Comparison of ENCODE assay signal across 9 mouse cellular contexts in genomic region chr2:104299160-104299559, GRCm38 (mm10).
A peak's percentile ranks its signal among the peaks of the same experiment; 100 is the strongest.
DNase-seq lines count a peak whose midpoint lies in the region; TF ChIP-seq lines count a peak whose summit lies in the region.
"Had no signal": no experiment of that assay in that cellular context is flagged by ENCODE, and none has a peak within 500 bp of the region (broad histone marks: within the 10 kb centered on the region; RNA-seq: fewer than 3 reads in every experiment).

No protein-coding gene starts in this region.

- TF ChIP-seq CTCF in left cerebral cortex, adult 2 months (IDR thresholded peaks at IDR 0.05) = no peak

- no peak overlapping the region for H3K4me3 ChIP-seq in left cerebral cortex, adult 2 months
- H3K4me3 ChIP-seq: embryonic facial prominence, embryonic 12.5 days had no signal

- intact Hi-C loops in left cerebral cortex, adult 2 months (cut with DNase I) = no loop called here
- intact Hi-C loops in left cerebral cortex, postnatal 36 days (cut with DNase I) = no loop called here
- intact Hi-C loops in heart, postnatal 10 days (cut with DNase I) = no loop called here

- H3K27ac ChIP-seq in left cerebral cortex, adult 2 months = peak overlapping the region; percentile 76
- H3K27ac ChIP-seq: embryonic facial prominence, embryonic 12.5 days had no signal

- DNase-seq in left cerebral cortex, adult 2 months (ENCODE audit: extremely low spot score in 1 of 2, low spot score in 2 of 2) = no peak
- no peak for DNase-seq in left cerebral cortex, postnatal 36 days (ENCODE audit: low spot score in 2 of 2)
- DNase-seq in adipocyte (ENCODE audit: low spot score) = peak; percentile 65
- peak; percentile 64 to 82 for DNase-seq in heart, postnatal 10 days
- DNase-seq in lung, adult 18-20 months = peak; percentile 7 to 9
- DNase-seq in spleen, postnatal 4 days (ENCODE audit: low spot score in 2 of 2) = peak; percentile 19 to 68
- DNase-seq in layer of hippocampus, postnatal 36 days = no peak
- DNase-seq in left cerebral cortex, adult 11 months (ENCODE audit: low spot score) = no peak

Comparison
In these comparisons a context has a peak if more than half of its experiments do, and no peak if none do; other contexts are left out.
1. DNase-seq: peak in adipocyte (single experiment), heart, postnatal 10 days (2 of 2), lung, adult 18-20 months (2 of 2) and spleen, postnatal 4 days (2 of 2); none in left cerebral cortex, adult 2 months (0 of 2), left cerebral cortex, postnatal 36 days (0 of 2), layer of hippocampus, postnatal 36 days (0 of 2) and left cerebral cortex, adult 11 months (single experiment).